Mouse (Mus musculus) myocyte (in vitro differentiated cells): ENCODE results near the gene Arhgap17.

ENCODE experiments used
- CEBPB ChIP-seq: IDR thresholded peaks from 2 replicates; pipeline ENCODE4 v1.6.1; 2011; ENCODE audit warnings: mild to moderate bottlenecking, moderate library complexity; ENCODE audit not compliant: poor library complexity, insufficient read depth, severe bottlenecking
- E2F4 ChIP-seq: IDR thresholded peaks from one replicate; pipeline ENCODE4 v1.6.1; 2011; ENCODE audit warnings: mild to moderate bottlenecking, control low read depth, moderate library complexity; ENCODE audit not compliant: insufficient read depth
- POLR2A ChIP-seq: IDR thresholded peaks from one replicate; pipeline ENCODE4 v1.6.1; 2011; ENCODE audit warnings: low read depth, mild to moderate bottlenecking, control low read depth, moderate library complexity; ENCODE audit not compliant: insufficient read length
- POLR2AphosphoS2 ChIP-seq: IDR thresholded peaks from one replicate; pipeline ENCODE4 v1.6.1; 2011; ENCODE audit warnings: low read depth, control low read depth; ENCODE audit not compliant: insufficient read length
- REST ChIP-seq: IDR thresholded peaks from one replicate; pipeline ENCODE4 v1.6.1; 2011; ENCODE audit warnings: mild to moderate bottlenecking, control low read depth, moderate library complexity; ENCODE audit not compliant: insufficient read depth, insufficient read length

GRCm38 (mm10) chr7:123326901-123327300, 42.8 kb downstream of the Arhgap17 start:
- TF ChIP-seq POLR2A (no peak), E2F4 (no peak), REST (no peak), CEBPB (no peak), POLR2AphosphoS2 (no peak)
